Mouse (Mus musculus) bone marrow, adult 2 months (tissue): ENCODE measurements around the gene Slain2.

Experiments used
- CTCF ChIP-seq: fragments of 200-500 bp; IDR thresholded peaks from 2 replicates; pipeline ENCODE4 v1.5.1; 2011; ENCODE audit warnings: low read length, control low read depth; ENCODE audit not compliant: control insufficient read depth, insufficient read depth
- POLR2A ChIP-seq: fragments of 200-500 bp; IDR thresholded peaks from 2 replicates; pipeline ENCODE4 v1.6.1; 2011; ENCODE audit warnings: low read depth, mild to moderate bottlenecking, control low read depth, low read length, borderline replicate concordance; ENCODE audit not compliant: control insufficient read depth

DNA sequence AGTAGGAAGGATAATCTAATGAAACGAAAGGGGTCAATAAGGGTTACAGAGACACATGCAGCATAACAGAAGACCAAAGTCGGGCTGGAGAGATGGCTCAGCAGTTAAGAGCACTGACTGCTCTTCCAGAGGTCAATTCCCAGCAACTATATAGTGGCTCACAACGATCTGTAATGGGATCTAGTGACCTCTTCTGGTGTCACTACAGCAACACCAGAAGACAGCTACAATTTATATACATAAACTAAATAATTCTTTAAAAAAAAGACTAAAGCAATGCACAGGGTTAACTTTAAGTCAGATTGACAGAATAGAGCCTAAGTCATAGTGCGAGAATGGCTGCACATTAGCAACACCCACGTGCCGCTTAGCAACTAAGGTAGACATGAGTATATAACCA is 46.0 kb downstream of the Slain2 start:
- no peak for TF ChIP-seq CTCF
- no peak for TF ChIP-seq POLR2A
